Mouse (Mus musculus): ENCODE measurements around the gene Fam19a1. TPM values are rescaled to one million over a fixed set of nuclear protein-coding genes. Genes with fewer than 3 reads are reported as not detected.
A peak's percentile ranks its signal among the peaks of the same experiment; 100 is the strongest.

Gene Fam19a1
- total RNA-seq, 1 experiment from 2014 or later = 4.9 TPM

GRCm38 (mm10) chr6:96258651-96259050, 145.7 kb downstream of the Fam19a1 start:
- no peak for DNase-seq

DNA sequence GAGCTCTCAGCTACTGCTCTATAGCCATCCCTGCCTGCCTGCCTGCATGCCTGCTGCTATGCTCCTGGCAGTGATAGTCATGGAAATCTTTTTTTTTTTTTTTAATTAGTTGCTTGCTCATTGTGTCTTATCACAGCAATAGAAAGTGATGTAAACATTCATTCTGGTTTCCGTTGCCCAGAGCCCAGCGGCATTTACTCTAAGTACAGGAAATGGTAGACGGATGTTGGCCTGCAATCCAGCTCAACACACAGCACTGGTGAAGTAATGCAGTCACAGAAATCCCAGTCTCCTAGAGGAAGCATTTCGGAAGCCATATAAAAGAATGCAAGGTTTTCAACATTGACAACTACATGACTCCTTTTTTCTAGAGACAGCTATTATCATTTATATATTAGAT, 153.5 kb downstream of the Fam19a1 start:
- no peak for DNase-seq

- DNase-seq = no peak
These were observed 155.8 kb downstream of the Fam19a1 start for GRCm38 (mm10) chr6:96268788-96269187.

GRCm38 (mm10) chr6:96270436-96270835, 157.5 kb downstream of the Fam19a1 start:
- no peak for DNase-seq

DNA sequence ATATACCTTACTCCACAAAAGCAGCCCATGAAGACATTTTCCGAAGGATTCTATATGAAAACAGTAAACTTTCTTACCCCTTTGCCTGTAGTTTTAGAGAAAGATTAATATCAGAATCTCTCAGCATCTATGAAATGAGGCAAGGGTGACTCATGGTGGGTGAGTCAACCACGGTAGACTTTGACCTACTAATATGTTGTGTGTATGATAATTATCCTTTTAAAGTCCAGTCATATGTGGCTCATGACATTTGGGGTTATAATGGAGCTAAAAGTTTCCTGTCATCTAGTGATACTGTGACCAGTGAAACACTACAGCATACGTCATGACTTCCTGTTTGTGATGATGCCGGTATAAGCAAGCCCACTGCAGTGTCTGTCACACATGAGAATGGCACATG, 170.8 kb downstream of the Fam19a1 start:
- peak; percentile 35 for DNase-seq

DNA sequence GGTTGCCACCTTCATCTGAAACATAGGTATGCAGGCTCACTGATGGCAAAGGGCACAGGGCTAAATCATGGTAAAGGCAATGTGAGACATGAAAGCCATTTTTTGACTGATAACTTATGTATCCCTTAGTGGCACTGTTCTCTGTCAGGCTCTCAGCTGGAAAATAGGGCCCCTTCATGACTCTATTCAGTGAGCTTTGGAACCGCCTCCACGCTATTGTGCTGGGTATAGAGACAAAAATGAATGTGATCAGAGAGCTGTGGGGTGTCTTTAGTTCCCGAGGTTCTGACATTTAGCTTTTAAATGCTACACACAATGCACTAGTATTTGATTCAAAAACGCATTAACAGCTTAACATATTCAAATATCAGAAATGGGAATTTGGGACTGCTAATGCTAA, 171.6 kb downstream of the Fam19a1 start:
- no peak for DNase-seq

GRCm38 (mm10) chr6:96286276-96286675, 173.3 kb downstream of the Fam19a1 start:
- DNase-seq = peak; percentile 31

DNA sequence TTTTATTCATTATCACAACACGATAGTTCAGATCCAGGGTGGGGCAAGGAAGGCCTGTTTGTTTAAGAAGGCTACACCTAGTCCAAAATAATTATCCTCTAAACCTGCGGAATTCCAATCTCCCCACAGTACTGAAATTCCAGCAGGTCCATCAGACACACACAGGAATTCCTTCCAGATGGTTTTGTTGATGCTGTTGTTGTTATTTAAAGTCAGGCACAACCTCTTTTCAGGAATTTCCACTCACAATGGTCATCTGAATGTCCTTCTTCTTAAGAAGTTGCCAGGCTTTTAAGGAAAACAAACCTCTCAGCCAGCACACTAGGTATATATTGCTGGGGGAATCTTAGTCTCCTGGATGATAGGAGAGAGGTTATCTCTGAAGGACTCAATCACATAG, 174.4 kb downstream of the Fam19a1 start:
- no peak for DNase-seq

- DNase-seq = no peak
These were observed 176.7 kb downstream of the Fam19a1 start for GRCm38 (mm10) chr6:96289672-96290071.

DNA sequence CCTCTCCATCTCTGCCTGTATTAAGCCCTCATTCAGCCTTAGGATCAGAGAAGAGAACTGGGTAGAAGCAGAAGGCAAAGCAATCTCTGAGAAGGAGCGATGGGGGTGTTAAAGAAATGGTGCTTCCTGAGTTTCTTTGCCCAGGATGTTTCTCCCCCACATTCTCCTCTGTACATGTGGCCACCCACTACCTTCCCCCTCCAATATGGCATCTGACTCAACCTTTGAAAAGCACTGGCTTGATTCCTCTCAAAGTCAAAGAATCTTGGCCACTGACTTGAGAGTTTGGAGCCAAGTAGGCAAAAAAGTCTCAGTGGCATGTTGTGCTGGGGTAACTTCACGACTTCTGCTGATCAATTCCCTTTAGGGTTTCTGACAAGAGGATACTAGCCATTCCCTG, 234.5 kb downstream of the Fam19a1 start:
- no peak for DNase-seq

GRCm38 (mm10) chr6:96349446-96350025, 236.6 kb downstream of the Fam19a1 start:
- DNase-seq = no peak

- no peak for DNase-seq
These were observed 256.6 kb downstream of the Fam19a1 start for GRCm38 (mm10) chr6:96369544-96369943.

GRCm38 (mm10) chr6:96372848-96373247, 259.9 kb downstream of the Fam19a1 start:
- DNase-seq = no peak

GRCm38 (mm10) chr6:96373274-96373673, 260.3 kb downstream of the Fam19a1 start:
- no peak for DNase-seq

DNA sequence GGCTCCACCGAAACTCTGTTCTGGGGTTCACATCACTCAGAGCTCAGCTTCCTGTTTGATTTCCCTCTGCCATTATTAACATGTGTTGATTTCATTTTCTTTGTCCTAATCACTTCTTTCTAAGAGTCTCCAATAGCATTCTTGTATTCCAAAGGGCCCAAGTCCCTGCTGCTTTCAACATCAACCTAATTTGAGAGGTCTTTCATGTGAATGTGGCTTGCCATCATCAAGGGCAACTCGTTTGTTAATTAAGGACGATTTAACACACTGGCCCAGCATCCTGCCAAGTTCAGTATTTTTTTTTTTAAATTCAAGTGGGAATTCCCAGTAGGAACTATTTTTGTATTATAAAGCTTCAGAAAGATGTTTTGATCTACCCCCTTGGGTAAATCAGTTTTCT, 263.8 kb downstream of the Fam19a1 start:
- no peak for DNase-seq

GRCm38 (mm10) chr6:96379229-96379628, 266.3 kb downstream of the Fam19a1 start:
- no peak for DNase-seq

DNA sequence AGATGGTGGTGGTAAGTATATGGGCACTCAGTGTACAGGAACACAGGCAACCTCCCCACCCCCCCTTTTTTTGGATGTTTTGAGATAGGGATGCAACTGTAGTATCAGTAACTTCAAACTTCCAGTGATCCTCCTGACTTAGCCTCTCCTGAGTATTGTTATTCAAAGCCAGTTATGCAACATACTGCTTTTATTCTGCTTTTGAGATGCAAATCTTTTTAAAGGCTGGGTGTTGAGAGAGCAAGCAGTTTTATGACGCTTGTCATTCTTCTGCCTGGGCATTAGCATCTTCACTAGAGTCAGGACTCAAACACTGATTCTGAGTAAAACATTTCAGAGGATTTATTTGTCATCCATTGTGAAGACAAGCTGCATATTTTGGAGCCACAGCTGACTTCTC, 271.5 kb downstream of the Fam19a1 start:
- DNase-seq = no peak

DNA sequence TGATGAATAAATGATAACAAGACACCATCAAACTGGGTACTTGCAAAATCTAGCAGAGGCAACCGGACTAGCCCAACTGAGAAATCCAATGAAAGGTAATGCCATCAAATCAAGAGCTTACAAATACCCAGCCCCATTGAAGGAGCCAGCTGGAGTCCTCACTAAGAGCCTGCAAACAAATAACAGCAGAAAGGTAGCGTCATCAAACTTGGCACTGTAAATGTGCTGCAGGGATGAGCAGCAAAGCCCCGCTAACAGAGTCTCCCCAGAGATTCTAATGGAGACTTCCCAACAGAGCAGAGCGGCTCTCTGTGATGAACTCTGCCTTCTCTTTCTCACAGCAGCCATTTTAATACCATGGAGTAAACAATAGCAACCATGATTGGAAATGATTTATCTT, 305.9 kb downstream of the Fam19a1 start:
- no peak for DNase-seq

- no peak for DNase-seq
These were observed 306.9 kb downstream of the Fam19a1 start for GRCm38 (mm10) chr6:96419704-96420382.

GRCm38 (mm10) chr6:96420515-96420914, 307.6 kb downstream of the Fam19a1 start:
- no peak for DNase-seq

GRCm38 (mm10) chr6:96429390-96429789, 316.4 kb downstream of the Fam19a1 start:
- DNase-seq = no peak

DNA sequence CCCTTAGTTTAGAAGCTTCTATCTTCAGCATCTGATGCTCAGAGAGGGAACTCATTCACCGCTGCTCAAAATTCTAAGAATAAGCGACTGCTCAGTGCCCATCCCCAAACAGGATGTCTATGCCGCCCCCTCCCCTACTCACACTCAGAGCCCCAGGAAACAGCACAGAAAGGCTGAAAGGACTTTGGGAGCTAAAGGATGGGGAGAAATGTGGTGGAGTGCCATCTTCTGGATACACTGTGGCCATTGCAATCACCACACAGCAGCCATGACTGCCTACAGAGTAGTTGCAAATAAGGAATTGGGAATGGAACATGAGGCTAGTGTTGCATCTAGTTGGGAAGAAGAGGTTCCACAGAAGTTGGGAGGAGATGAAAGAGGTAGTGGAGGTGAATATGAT, 319.4 kb downstream of the Fam19a1 start:
- no peak for DNase-seq

GRCm38 (mm10) chr6:96433896-96434295, 320.9 kb downstream of the Fam19a1 start:
- no peak for DNase-seq

GRCm38 (mm10) chr6:96435545-96435944, 322.6 kb downstream of the Fam19a1 start:
- no peak for DNase-seq

Data from adrenal gland, postnatal 25 days (tissue).